Mouse (Mus musculus): ENCODE measurements around the gene Fars2. TPM values are rescaled to one million over a fixed set of nuclear protein-coding genes. Genes with fewer than 3 reads are reported as not detected.

Fars2 gene
- polyA plus RNA-seq, 1 experiment = 123 TPM

- Histone ChIP-seq H3K4me1 (ENCODE audit: control insufficient read depth, insufficient read depth, low read length) (no peaks in the 10 kb centered on the region), H3K27me3 (ENCODE audit: control insufficient read depth, insufficient read depth, low read length) (no peaks in the 10 kb centered on the region), H3K36me3 (ENCODE audit: control insufficient read depth, insufficient read depth, low read length) (no peaks in the 10 kb centered on the region), H3K4me3 (ENCODE audit: control insufficient read depth, low read depth, low read length) (no peak overlapping the region), H3K27ac (ENCODE audit: control insufficient read depth, insufficient read depth, low read depth, low read length) (no peak overlapping the region)
- TF ChIP-seq CTCF (IDR thresholded peaks at IDR 0.05; ENCODE audit: control insufficient read depth, insufficient read depth, insufficient replicate concordance, low read depth, low read length) = no peak
- no peak for TF ChIP-seq POLR2A (IDR thresholded peaks at IDR 0.05; ENCODE audit: control insufficient read depth, low read depth, low read length)
Measured at GRCm38 (mm10) chr13:36295848-36296247, 178.6 kb downstream of the Fars2 start.

GRCm38 (mm10) chr13:36296574-36296973, 179.4 kb downstream of the Fars2 start:
- TF ChIP-seq CTCF (IDR thresholded peaks at IDR 0.05; ENCODE audit: control insufficient read depth, insufficient read depth, insufficient replicate concordance, low read depth, low read length) (no peak), POLR2A (IDR thresholded peaks at IDR 0.05; ENCODE audit: control insufficient read depth, low read depth, low read length) (no peak)
- Histone ChIP-seq H3K4me3 (ENCODE audit: control insufficient read depth, low read depth, low read length) (no peak overlapping the region), H3K36me3 (ENCODE audit: control insufficient read depth, insufficient read depth, low read length) (no peaks in the 10 kb centered on the region), H3K27me3 (ENCODE audit: control insufficient read depth, insufficient read depth, low read length) (no peaks in the 10 kb centered on the region), H3K27ac (ENCODE audit: control insufficient read depth, insufficient read depth, low read depth, low read length) (no peak overlapping the region), H3K4me1 (ENCODE audit: control insufficient read depth, insufficient read depth, low read length) (no peaks in the 10 kb centered on the region)

GRCm38 (mm10) chr13:36297950-36298781, 181.0 kb downstream of the Fars2 start:
- Histone ChIP-seq H3K36me3 (ENCODE audit: control insufficient read depth, insufficient read depth, low read length) (no peaks in the 10 kb centered on the region), H3K27me3 (ENCODE audit: control insufficient read depth, insufficient read depth, low read length) (no peaks in the 10 kb centered on the region), H3K4me3 (ENCODE audit: control insufficient read depth, low read depth, low read length) (no peak overlapping the region), H3K4me1 (ENCODE audit: control insufficient read depth, insufficient read depth, low read length) (no peaks in the 10 kb centered on the region), H3K27ac (ENCODE audit: control insufficient read depth, insufficient read depth, low read depth, low read length) (no peak overlapping the region)
- TF ChIP-seq CTCF (IDR thresholded peaks at IDR 0.05; ENCODE audit: control insufficient read depth, insufficient read depth, insufficient replicate concordance, low read depth, low read length) (no peak), POLR2A (IDR thresholded peaks at IDR 0.05; ENCODE audit: control insufficient read depth, low read depth, low read length) (no peak)

GRCm38 (mm10) chr13:36298782-36299031, 181.5 kb downstream of the Fars2 start:
- TF ChIP-seq POLR2A (IDR thresholded peaks at IDR 0.05; ENCODE audit: control insufficient read depth, low read depth, low read length) = no peak
- no peak for TF ChIP-seq CTCF (IDR thresholded peaks at IDR 0.05; ENCODE audit: control insufficient read depth, insufficient read depth, insufficient replicate concordance, low read depth, low read length)

GRCm38 (mm10) chr13:36302770-36303169, 185.6 kb downstream of the Fars2 start:
- no peaks in the 10 kb centered on the region for H3K36me3 ChIP-seq (ENCODE audit: control insufficient read depth, insufficient read depth, low read length)
- no peak overlapping the region for H3K27ac ChIP-seq (ENCODE audit: control insufficient read depth, insufficient read depth, low read depth, low read length)
- H3K4me3 ChIP-seq (ENCODE audit: control insufficient read depth, low read depth, low read length) = no peak overlapping the region
- H3K4me1 ChIP-seq (ENCODE audit: control insufficient read depth, insufficient read depth, low read length) = no peaks in the 10 kb centered on the region
- no peak for TF ChIP-seq CTCF (IDR thresholded peaks at IDR 0.05; ENCODE audit: control insufficient read depth, insufficient read depth, insufficient replicate concordance, low read depth, low read length)
- TF ChIP-seq POLR2A (IDR thresholded peaks at IDR 0.05; ENCODE audit: control insufficient read depth, low read depth, low read length) = no peak
- no peaks in the 10 kb centered on the region for H3K27me3 ChIP-seq (ENCODE audit: control insufficient read depth, insufficient read depth, low read length)

More at GRCm38 (mm10) chr13:36298782-36299031, 181.5 kb downstream of the Fars2 start:
- no peak overlapping the region for H3K27ac ChIP-seq (ENCODE audit: control insufficient read depth, insufficient read depth, low read depth, low read length)
- no peaks in the 10 kb centered on the region for H3K27me3 ChIP-seq (ENCODE audit: control insufficient read depth, insufficient read depth, low read length)
- H3K4me3 ChIP-seq (ENCODE audit: control insufficient read depth, low read depth, low read length) = no peak overlapping the region
- no peaks in the 10 kb centered on the region for H3K4me1 ChIP-seq (ENCODE audit: control insufficient read depth, insufficient read depth, low read length)
- no peaks in the 10 kb centered on the region for H3K36me3 ChIP-seq (ENCODE audit: control insufficient read depth, insufficient read depth, low read length)

- H3K4me1 ChIP-seq (ENCODE audit: control insufficient read depth, insufficient read depth, low read length) = no peaks in the 10 kb centered on the region
- TF ChIP-seq POLR2A (IDR thresholded peaks at IDR 0.05; ENCODE audit: control insufficient read depth, low read depth, low read length) (no peak), CTCF (IDR thresholded peaks at IDR 0.05; ENCODE audit: control insufficient read depth, insufficient read depth, insufficient replicate concordance, low read depth, low read length) (no peak)
Measured at GRCm38 (mm10) chr13:36305306-36305705, 188.1 kb downstream of the Fars2 start.

GRCm38 (mm10) chr13:36307386-36307785, 190.2 kb downstream of the Fars2 start:
- no peak for TF ChIP-seq POLR2A (IDR thresholded peaks at IDR 0.05; ENCODE audit: control insufficient read depth, low read depth, low read length)
- TF ChIP-seq CTCF (IDR thresholded peaks at IDR 0.05; ENCODE audit: control insufficient read depth, insufficient read depth, insufficient replicate concordance, low read depth, low read length) = no peak
- Histone ChIP-seq H3K4me1 (ENCODE audit: control insufficient read depth, insufficient read depth, low read length) (no peaks in the 10 kb centered on the region), H3K36me3 (ENCODE audit: control insufficient read depth, insufficient read depth, low read length) (no peaks in the 10 kb centered on the region), H3K4me3 (ENCODE audit: control insufficient read depth, low read depth, low read length) (no peak overlapping the region), H3K27ac (ENCODE audit: control insufficient read depth, insufficient read depth, low read depth, low read length) (no peak overlapping the region), H3K27me3 (ENCODE audit: control insufficient read depth, insufficient read depth, low read length) (no peaks in the 10 kb centered on the region)

More at GRCm38 (mm10) chr13:36305306-36305705, 188.1 kb downstream of the Fars2 start:
- Histone ChIP-seq H3K36me3 (ENCODE audit: control insufficient read depth, insufficient read depth, low read length) (no peaks in the 10 kb centered on the region), H3K27me3 (ENCODE audit: control insufficient read depth, insufficient read depth, low read length) (no peaks in the 10 kb centered on the region), H3K27ac (ENCODE audit: control insufficient read depth, insufficient read depth, low read depth, low read length) (no peak overlapping the region), H3K4me3 (ENCODE audit: control insufficient read depth, low read depth, low read length) (no peak overlapping the region)

Measured in testis, adult 2 months (tissue).